Comparison of ENCODE assay signal across 15 mouse cellular contexts in genomic region chr10:17022216-17023158, GRCm38 (mm10).
DNase-seq lines count a peak whose midpoint lies in the region; ATAC-seq lines count a peak whose summit lies in the region.
"Had no signal": no experiment of that assay in that cellular context is flagged by ENCODE, and none has a peak within 500 bp of the region (broad histone marks: within the 10 kb centered on the region; RNA-seq: fewer than 3 reads in every experiment).

No protein-coding gene starts in this region.

- peaks cover 5% of the 10 kb centered on the region for H3K4me1 ChIP-seq in forebrain, embryonic 16.5 days (replicated peaks; ENCODE audit: control insufficient read depth, insufficient read depth, low read length)
- H3K4me1 ChIP-seq: embryonic facial prominence, embryonic 15.5 days; heart, embryonic 10.5 days had no signal

- H3K9me3 ChIP-seq in forebrain, embryonic 16.5 days (ENCODE audit: control insufficient read depth, low read length): no peaks in the 10 kb centered on the region
- H3K9me3 ChIP-seq: embryonic facial prominence, embryonic 15.5 days; heart, embryonic 10.5 days had no signal

- peak overlapping the region; percentile 62 for H3K27ac ChIP-seq in forebrain, embryonic 16.5 days (ENCODE audit: low read length)
- H3K27ac ChIP-seq: embryonic facial prominence, embryonic 15.5 days; gastrocnemius, adult 2 months; heart, embryonic 10.5 days; kidney, postnatal 0 days had no signal

- intact Hi-C loops in gastrocnemius, postnatal 36 days (cut with DNase I): no loop called here

- no peak overlapping the region for H3K9ac ChIP-seq in forebrain, embryonic 16.5 days (replicated peaks; ENCODE audit: low read depth, low read length)
- H3K9ac ChIP-seq: embryonic facial prominence, embryonic 15.5 days had no signal

- ATAC-seq in forebrain, embryonic 16.5 days: peak; percentile 52
- ATAC-seq in megakaryocyte progenitor cell, adult 5-6 weeks (replicated peaks; ENCODE audit: poor library complexity): peak; percentile 50; the same call in 1 of the 2 replicates
- no peak for ATAC-seq in monocyte, adult 5-6 weeks (replicated peaks; ENCODE audit: insufficient number of reproducible peaks, low FRiP score, low TSS enrichment, poor library complexity, severe bottlenecking)

- peak; percentile 15 for DNase-seq in cerebellum, adult 8-10 months
- no peak for DNase-seq in cerebellum, postnatal 4 days (ENCODE audit: low spot score in 2 of 2)
- peak; percentile 28 for DNase-seq in 416B (ENCODE audit: low read depth)
- DNase-seq in adrenal gland, adult 2 months: no peak
- no peak for DNase-seq in gastrocnemius, postnatal 36 days
- DNase-seq: gastrocnemius, adult 2 months; heart, postnatal 4 days; right cerebral cortex, postnatal 25 days; thymus, postnatal 25 days had no signal

- H3K4me2 ChIP-seq in forebrain, embryonic 16.5 days (ENCODE audit: low read length): no peak overlapping the region
- H3K4me2 ChIP-seq: embryonic facial prominence, embryonic 15.5 days had no signal

- no peaks in the 10 kb centered on the region for H3K27me3 ChIP-seq in forebrain, embryonic 16.5 days (replicated peaks; ENCODE audit: control insufficient read depth, insufficient read depth, low read length)
- H3K27me3 ChIP-seq: embryonic facial prominence, embryonic 15.5 days had no signal

- no peak overlapping the region for H3K4me3 ChIP-seq in forebrain, embryonic 16.5 days (replicated peaks; ENCODE audit: low read length)
- H3K4me3 ChIP-seq: embryonic facial prominence, embryonic 15.5 days; gastrocnemius, adult 2 months; heart, embryonic 10.5 days had no signal

- no peaks in the 10 kb centered on the region for H3K36me3 ChIP-seq in forebrain, embryonic 16.5 days (ENCODE audit: control insufficient read depth, insufficient read depth)
- H3K36me3 ChIP-seq: embryonic facial prominence, embryonic 15.5 days; heart, embryonic 10.5 days had no signal

- 49% methylated on average over 5 of the region's 5 CpGs for WGBS in forebrain, embryonic 16.5 days

Comparison
In these comparisons a context has a peak if more than half of its experiments do, and no peak if none do; other contexts are left out.
1. DNase-seq: peak in cerebellum, adult 8-10 months (single experiment) and 416B (single experiment); none in cerebellum, postnatal 4 days (0 of 2), adrenal gland, adult 2 months (single experiment) and gastrocnemius, postnatal 36 days (0 of 2).